Mouse (Mus musculus): ENCODE results near the gene Fam102b. TPM values are rescaled to one million over a fixed set of nuclear protein-coding genes. Genes with fewer than 3 reads are reported as not detected.

The Fam102b gene
- polyA plus RNA-seq, 2 experiments, result 1.3 to 2.0 TPM

DNA sequence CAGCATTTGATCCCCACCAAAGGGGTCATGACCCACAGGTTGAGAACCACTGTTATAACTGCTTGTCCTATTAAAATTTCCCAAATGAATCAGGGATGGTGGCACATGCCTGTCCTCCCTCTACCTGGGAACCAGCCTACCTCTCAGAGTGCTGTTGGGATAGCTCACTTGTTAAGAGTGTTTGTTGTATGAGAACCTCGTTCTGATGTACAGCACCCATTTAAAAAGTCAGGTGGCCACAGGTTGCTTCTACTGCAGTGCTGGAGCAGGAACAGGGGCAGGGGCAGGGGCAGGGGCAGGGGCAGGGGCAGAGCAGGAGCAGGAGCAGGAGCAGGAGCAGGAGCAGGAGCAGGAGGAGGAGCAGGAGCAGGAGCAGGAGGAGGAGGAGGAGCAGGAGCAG, 28.2 kb downstream of the Fam102b start:
- H3K9me3 ChIP-seq (ENCODE audit: control insufficient read depth, low read length), result no peaks in the 10 kb centered on the region
- TF ChIP-seq CTCF (IDR thresholded peaks at IDR 0.05; ENCODE audit: low read depth) (no peak), EP300 (IDR thresholded peaks at IDR 0.05; ENCODE audit: low read depth) (no peak)
- DNase-seq (ENCODE audit: low read depth in 3 of 3, low spot score in 3 of 3), result no peak

DNA sequence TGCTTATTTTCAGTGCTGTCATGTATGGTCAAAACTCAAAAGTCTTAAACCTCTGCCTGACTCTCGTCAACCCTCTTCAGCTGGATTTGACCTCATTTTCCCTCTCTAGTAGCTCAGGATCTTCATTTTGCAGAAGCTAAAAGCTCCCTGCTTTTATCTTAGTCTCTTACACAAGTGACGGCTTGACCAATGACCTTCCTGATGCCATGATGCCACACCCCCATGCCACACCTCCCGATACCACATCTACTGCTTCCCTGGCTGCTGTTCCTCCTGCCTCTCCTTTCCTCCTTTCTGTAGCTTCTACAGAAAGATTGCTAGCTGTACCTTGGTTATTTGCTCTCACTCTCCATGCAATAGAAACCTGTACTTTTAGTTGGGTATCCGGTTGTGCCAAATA, 29.6 kb downstream of the Fam102b start:
- ATAC-seq (ENCODE audit: insufficient read depth) (peak; percentile 72; the same call in 1 of the 2 replicates), DNase-seq (ENCODE audit: low read depth in 3 of 3, low spot score in 3 of 3) (peak in 1 of 3 experiments; percentile 39)
- Histone ChIP-seq H3K4me1 (replicated peaks; ENCODE audit: control insufficient read depth in 2 of 2, insufficient read depth in 2 of 2, low read length in 1 of 2) (peaks cover 10 to 23% of the 10 kb centered on the region in 2 experiments), H3K9ac (replicated peaks) (no peak overlapping the region), H3K27ac (no peak overlapping the region), H3K9me3 (ENCODE audit: control insufficient read depth, low read length) (no peaks in the 10 kb centered on the region), H3K4me2 (ENCODE audit: low read depth) (peak overlapping the region; percentile 60), H3K36me3 (replicated peaks; ENCODE audit: control insufficient read depth, insufficient read depth, low read depth) (no peaks in the 10 kb centered on the region), H3K4me3 (ENCODE audit: insufficient read depth in 1 of 2, low read depth in 2 of 2, low read length in 2 of 2) (peak overlapping the region in 1 of 2 experiments; percentile 0; a peak in 2 of 4 replicates), H3K27me3 (ENCODE audit: control insufficient read depth, insufficient read depth, low read length) (no peaks in the 10 kb centered on the region)
- TF ChIP-seq CTCF (IDR thresholded peaks at IDR 0.05; ENCODE audit: low read depth) (no peak), EP300 (IDR thresholded peaks at IDR 0.05; ENCODE audit: low read depth) (no peak)
- WGBS (ENCODE audit: insufficient replicate concordance), result 17% methylated on average over 4 of the region's 4 CpGs

More for the DNA sequence above, 28.2 kb downstream of the Fam102b start:
- no peak overlapping the region for H3K27ac ChIP-seq
- H3K4me2 ChIP-seq (ENCODE audit: low read depth), result no peak overlapping the region
- no peak overlapping the region for H3K9ac ChIP-seq (replicated peaks)
- peaks cover 10 to 14% of the 10 kb centered on the region in 2 experiments for H3K4me1 ChIP-seq (replicated peaks; ENCODE audit: control insufficient read depth in 2 of 2, insufficient read depth in 2 of 2, low read length in 1 of 2)
- WGBS (ENCODE audit: insufficient replicate concordance), result 53% methylated on average over 1 of the region's 1 CpGs
- no peaks in the 10 kb centered on the region for H3K36me3 ChIP-seq (replicated peaks; ENCODE audit: control insufficient read depth, insufficient read depth, low read depth)
- no peak for ATAC-seq (ENCODE audit: insufficient read depth)
- no peak overlapping the region for H3K4me3 ChIP-seq (ENCODE audit: insufficient read depth in 1 of 2, low read depth in 2 of 2, low read length in 2 of 2)
- no peaks in the 10 kb centered on the region for H3K27me3 ChIP-seq (ENCODE audit: control insufficient read depth, insufficient read depth, low read length)

DNA sequence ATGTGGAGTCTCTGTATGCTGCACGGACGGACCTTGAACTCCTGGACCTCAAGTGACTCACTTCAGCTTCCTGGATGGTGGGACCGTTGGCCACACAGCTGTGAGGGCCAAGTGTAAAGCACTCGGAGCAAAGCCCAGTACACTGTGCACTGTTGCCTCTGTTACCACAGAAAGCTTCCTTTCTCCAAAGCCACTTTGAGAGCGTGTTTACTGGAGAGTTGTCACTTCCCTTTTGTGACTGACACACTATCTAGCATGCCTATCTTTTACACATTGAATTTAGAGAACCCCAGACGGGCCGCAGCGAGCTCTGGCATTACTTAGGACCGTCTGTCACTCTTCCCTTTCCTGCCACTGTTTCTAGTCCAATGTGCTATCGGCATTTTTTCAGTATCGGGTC, 30.1 kb downstream of the Fam102b start:
- Histone ChIP-seq H3K4me2 (ENCODE audit: low read depth) (peak overlapping the region; percentile 60), H3K9me3 (ENCODE audit: control insufficient read depth, low read length) (no peaks in the 10 kb centered on the region), H3K4me1 (replicated peaks; ENCODE audit: control insufficient read depth in 2 of 2, insufficient read depth in 2 of 2, low read length in 1 of 2) (peaks cover 10 to 23% of the 10 kb centered on the region in 2 experiments), H3K9ac (replicated peaks) (no peak overlapping the region), H3K27ac (no peak overlapping the region), H3K4me3 (ENCODE audit: insufficient read depth in 1 of 2, low read depth in 2 of 2, low read length in 2 of 2) (peak overlapping the region in 1 of 2 experiments; percentile 0; a peak in 2 of 4 replicates), H3K36me3 (replicated peaks; ENCODE audit: control insufficient read depth, insufficient read depth, low read depth) (no peaks in the 10 kb centered on the region), H3K27me3 (ENCODE audit: control insufficient read depth, insufficient read depth, low read length) (no peaks in the 10 kb centered on the region)
- DNase-seq (ENCODE audit: low read depth in 3 of 3, low spot score in 3 of 3) (peak in 1 of 3 experiments; percentile 28), ATAC-seq (ENCODE audit: insufficient read depth) (peak; percentile 68)
- WGBS (ENCODE audit: insufficient replicate concordance), result 10% methylated on average over 11 of the region's 11 CpGs
- TF ChIP-seq CTCF (IDR thresholded peaks at IDR 0.05; ENCODE audit: low read depth) (no peak), EP300 (IDR thresholded peaks at IDR 0.05; ENCODE audit: low read depth) (no peak)

DNA sequence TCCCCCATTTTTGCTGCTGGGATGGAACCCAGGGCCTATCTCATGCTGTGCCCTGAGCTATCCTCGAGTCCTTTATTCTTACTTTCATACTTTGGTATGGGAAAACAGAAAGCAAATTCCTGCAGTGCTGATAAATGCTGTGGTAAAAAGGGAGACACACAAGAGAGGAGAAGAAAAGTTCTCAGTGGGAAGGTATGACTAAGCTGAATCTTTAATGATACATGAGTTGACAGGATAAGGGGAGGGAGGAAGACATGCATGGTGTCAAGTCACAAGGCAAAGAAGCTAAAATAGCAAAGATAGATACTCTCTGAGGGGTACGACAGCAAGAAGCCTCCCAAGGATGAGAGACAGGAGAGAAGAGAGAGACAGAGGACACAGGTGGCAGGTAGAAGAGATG, 32.0 kb downstream of the Fam102b start:
- DNase-seq (ENCODE audit: low read depth in 3 of 3, low spot score in 3 of 3), result no peak
- Histone ChIP-seq H3K27ac (no peak overlapping the region), H3K27me3 (ENCODE audit: control insufficient read depth, insufficient read depth, low read length) (no peaks in the 10 kb centered on the region), H3K9ac (replicated peaks) (no peak overlapping the region), H3K4me3 (ENCODE audit: insufficient read depth in 1 of 2, low read depth in 2 of 2, low read length in 2 of 2) (no peak overlapping the region), H3K4me1 (replicated peaks; ENCODE audit: control insufficient read depth in 2 of 2, insufficient read depth in 2 of 2, low read length in 1 of 2) (peaks cover 10 to 23% of the 10 kb centered on the region in 2 experiments), H3K9me3 (ENCODE audit: control insufficient read depth, low read length) (no peaks in the 10 kb centered on the region), H3K4me2 (ENCODE audit: low read depth) (no peak overlapping the region), H3K36me3 (replicated peaks; ENCODE audit: control insufficient read depth, insufficient read depth, low read depth) (no peaks in the 10 kb centered on the region)
- no peak for ATAC-seq (ENCODE audit: insufficient read depth)
- WGBS (ENCODE audit: insufficient replicate concordance), result 26% methylated on average over 2 of the region's 2 CpGs
- TF ChIP-seq EP300 (IDR thresholded peaks at IDR 0.05; ENCODE audit: low read depth) (no peak), CTCF (IDR thresholded peaks at IDR 0.05; ENCODE audit: low read depth) (no peak)

DNA sequence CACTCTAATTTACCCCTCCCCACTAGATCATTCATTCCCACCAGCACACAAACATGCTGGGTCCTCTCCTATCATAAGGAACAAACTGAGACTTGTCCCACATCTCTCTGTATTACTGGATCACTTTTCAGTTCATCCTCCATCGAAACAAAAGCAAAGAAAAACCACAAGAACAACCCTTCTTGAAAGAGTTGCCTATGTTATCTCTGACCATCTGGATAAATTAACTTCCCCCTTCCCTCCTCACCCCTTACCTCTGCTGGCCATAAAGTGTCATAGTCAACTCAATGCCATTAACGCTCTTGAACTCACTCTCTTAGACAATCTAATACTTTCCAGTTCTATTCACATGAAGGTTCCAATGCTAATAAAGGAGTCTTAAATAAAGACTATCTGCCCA, 32.9 kb downstream of the Fam102b start:
- no peaks in the 10 kb centered on the region for H3K9me3 ChIP-seq (ENCODE audit: control insufficient read depth, low read length)
- TF ChIP-seq EP300 (IDR thresholded peaks at IDR 0.05; ENCODE audit: low read depth) (no peak), CTCF (IDR thresholded peaks at IDR 0.05; ENCODE audit: low read depth) (no peak)
- H3K27me3 ChIP-seq (ENCODE audit: control insufficient read depth, insufficient read depth, low read length), result no peaks in the 10 kb centered on the region
- DNase-seq (ENCODE audit: low read depth in 3 of 3, low spot score in 3 of 3) (no peak), ATAC-seq (ENCODE audit: insufficient read depth) (no peak)
- no peak overlapping the region for H3K4me3 ChIP-seq (ENCODE audit: insufficient read depth in 1 of 2, low read depth in 2 of 2, low read length in 2 of 2)
- H3K4me2 ChIP-seq (ENCODE audit: low read depth), result no peak overlapping the region
- H3K9ac ChIP-seq (replicated peaks), result no peak overlapping the region
- WGBS (ENCODE audit: insufficient replicate concordance), result 18% methylated on average over 2 of the region's 2 CpGs
- no peak overlapping the region for H3K27ac ChIP-seq
- peaks cover 10 to 23% of the 10 kb centered on the region in 2 experiments for H3K4me1 ChIP-seq (replicated peaks; ENCODE audit: control insufficient read depth in 2 of 2, insufficient read depth in 2 of 2, low read length in 1 of 2)
- no peaks in the 10 kb centered on the region for H3K36me3 ChIP-seq (replicated peaks; ENCODE audit: control insufficient read depth, insufficient read depth, low read depth)

Data from liver, embryonic 14.5 days (tissue).